Mouse (Mus musculus): ENCODE measurements around the gene Krtap11-1. TPM values are rescaled to one million over a fixed set of nuclear protein-coding genes. Genes with fewer than 3 reads are reported as not detected.

The Krtap11-1 gene
- polyA plus RNA-seq, 1 experiment from 2014 or later = not detected

- Histone ChIP-seq H3K27me3 (replicated peaks; ENCODE audit: control insufficient read depth, insufficient read depth, low read length) (no peaks in the 10 kb centered on the region), H3K27ac (ENCODE audit: low read length) (no peak overlapping the region), H3K4me3 (ENCODE audit: low read length) (no peak overlapping the region), H3K9me3 (ENCODE audit: control insufficient read depth, low read length) (no peaks in the 10 kb centered on the region), H3K4me1 (ENCODE audit: control insufficient read depth, insufficient read depth, low read length) (no peaks in the 10 kb centered on the region), H3K36me3 (ENCODE audit: control insufficient read depth, insufficient read depth, low read length) (no peaks in the 10 kb centered on the region), H3K4me2 (ENCODE audit: low read depth, low read length) (no peak overlapping the region), H3K9ac (ENCODE audit: low read depth, low read length) (no peak overlapping the region)
- ATAC-seq = no peak
- 90% methylated on average over 4 of the region's 4 CpGs for WGBS
Observed at GRCm38 (mm10) chr16:89520996-89521395, 50.0 kb downstream of the Krtap11-1 start.

GRCm38 (mm10) chr16:89520555-89520954 lies 50.4 kb downstream of the Krtap11-1 start:
- no peaks in the 10 kb centered on the region for H3K4me1 ChIP-seq (ENCODE audit: control insufficient read depth, insufficient read depth, low read length)
- no peaks in the 10 kb centered on the region for H3K9me3 ChIP-seq (ENCODE audit: control insufficient read depth, low read length)
- no peaks in the 10 kb centered on the region for H3K36me3 ChIP-seq (ENCODE audit: control insufficient read depth, insufficient read depth, low read length)
- no peak overlapping the region for H3K9ac ChIP-seq (ENCODE audit: low read depth, low read length)
- WGBS = 92% methylated on average over 2 of the region's 2 CpGs
- no peak overlapping the region for H3K4me3 ChIP-seq (ENCODE audit: low read length)
- no peak overlapping the region for H3K27ac ChIP-seq (ENCODE audit: low read length)
- ATAC-seq = no peak
- H3K4me2 ChIP-seq (ENCODE audit: low read depth, low read length) = no peak overlapping the region
- no peaks in the 10 kb centered on the region for H3K27me3 ChIP-seq (replicated peaks; ENCODE audit: control insufficient read depth, insufficient read depth, low read length)

Other genes starting within 250 kb of the Krtap11-1 start
- not detected in 2 replicates for gene Krtap21-1, start 167.3 kb downstream of the Krtap11-1 start, polyA plus RNA-seq (2015; fragmentation: Nextera tagmentation; extraction: Ambion mirVana)
- gene Krtap6-2, start 151.1 kb downstream of the Krtap11-1 start, polyA plus RNA-seq (2015; fragmentation: Nextera tagmentation; extraction: Ambion mirVana) = not detected in 2 replicates
- not detected in 2 replicates for gene Krtap8-1, start 83.2 kb downstream of the Krtap11-1 start, polyA plus RNA-seq (2015; fragmentation: Nextera tagmentation; extraction: Ambion mirVana)
- gene Krtap7-1, start 62.9 kb downstream of the Krtap11-1 start, polyA plus RNA-seq (2015; fragmentation: Nextera tagmentation; extraction: Ambion mirVana) = not detected in 2 replicates

All from intestine, embryonic 16.5 days (tissue).